Comparison of ENCODE assay signal across 8 mouse cellular contexts in the genomic region with DNA sequence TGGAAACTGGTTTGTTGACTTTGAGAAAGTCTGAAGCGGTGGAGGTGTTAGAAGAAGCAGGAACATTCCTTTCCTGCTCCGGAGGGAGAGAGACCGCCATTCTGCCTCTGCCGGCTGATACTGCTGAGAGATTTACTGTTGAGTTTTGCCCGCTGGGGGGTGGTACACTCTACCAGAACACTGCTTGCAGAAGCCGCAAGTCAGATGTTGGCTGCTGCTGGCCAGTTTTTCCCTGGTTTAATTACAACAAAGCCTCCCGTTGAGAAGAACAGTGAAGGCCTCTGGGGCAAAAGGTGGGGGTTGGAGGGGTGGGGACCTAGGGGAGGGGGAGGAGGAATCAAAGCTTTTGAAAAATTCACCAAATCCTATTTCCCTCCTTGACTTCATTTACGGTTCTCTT. TPM values are rescaled to one million over a fixed set of nuclear protein-coding genes. Genes with fewer than 3 reads are reported as not detected.
DNase-seq lines count a peak whose midpoint lies in the region; ATAC-seq and TF ChIP-seq lines count a peak whose summit lies in the region.

No protein-coding gene starts in this region.

- peak overlapping the region; percentile 42 for H3K4me3 ChIP-seq in embryonic facial prominence, embryonic 15.5 days (replicated peaks)
- peak overlapping the region; percentile 76 for H3K4me3 ChIP-seq in heart, embryonic 13.5 days
- H3K4me3 ChIP-seq in kidney, postnatal 0 days (replicated peaks; ENCODE audit: low read depth, low read length) = peak overlapping the region; percentile 17
- H3K4me3 ChIP-seq in limb, embryonic 15.5 days = peak overlapping the region; percentile 33
- peak overlapping the region; percentile 22 for H3K4me3 ChIP-seq in neural tube, embryonic 12.5 days

- TF ChIP-seq CTCF in kidney, postnatal 0 days (IDR thresholded peaks at IDR 0.05; ENCODE audit: low read depth) = peak; percentile 77

- peak; percentile 61; the same call in 1 of the 2 replicates for ATAC-seq in embryonic facial prominence, embryonic 15.5 days (ENCODE audit: insufficient number of reproducible peaks, low FRiP score, low TSS enrichment, low read depth)
- no peak for ATAC-seq in heart, embryonic 13.5 days (ENCODE audit: extremely low read depth, insufficient number of reproducible peaks, low FRiP score, low TSS enrichment)
- no peak for ATAC-seq in kidney, postnatal 0 days (replicated peaks; ENCODE audit: low FRiP score, low read depth)
- no peak for ATAC-seq in limb, embryonic 15.5 days (ENCODE audit: insufficient number of reproducible peaks, low FRiP score, low TSS enrichment, low read depth)
- ATAC-seq in neural tube, embryonic 12.5 days (ENCODE audit: low FRiP score, low read depth) = peak; percentile 53

- H3K27ac ChIP-seq in embryonic facial prominence, embryonic 15.5 days (replicated peaks) = peak overlapping the region; percentile 48
- 0 out of 2 replicates have a peak overlapping the region, but pooled peaks have one; percentile 25 for H3K27ac ChIP-seq in heart, embryonic 13.5 days (replicated peaks)
- H3K27ac ChIP-seq in kidney, postnatal 0 days = no peak overlapping the region
- no peak overlapping the region; the same call in 1 of the 2 replicates for H3K27ac ChIP-seq in limb, embryonic 15.5 days
- H3K27ac ChIP-seq in neural tube, embryonic 12.5 days = no peak overlapping the region

- H3K4me2 ChIP-seq in embryonic facial prominence, embryonic 15.5 days (replicated peaks) = peak overlapping the region; percentile 44
- peak overlapping the region; percentile 75 for H3K4me2 ChIP-seq in heart, embryonic 13.5 days
- H3K4me2 ChIP-seq in kidney, postnatal 0 days (ENCODE audit: low read length) = peak overlapping the region; percentile 29
- peak overlapping the region; percentile 43 for H3K4me2 ChIP-seq in limb, embryonic 15.5 days
- H3K4me2 ChIP-seq in neural tube, embryonic 12.5 days (replicated peaks) = peak overlapping the region; percentile 62

- DNase-seq in ovary, adult 18-20 months (ENCODE audit: low spot score) = peak; percentile 30
- no peak for DNase-seq in ovary, postnatal 10 days (ENCODE audit: low spot score)
- DNase-seq in kidney, postnatal 0 days (ENCODE audit: low spot score) = peak; percentile 91
- DNase-seq in urinary bladder, postnatal 36 days (ENCODE audit: low spot score in 2 of 2) = peak; percentile 56 to 62

- H3K9me3 ChIP-seq in embryonic facial prominence, embryonic 15.5 days (replicated peaks) = no peaks in the 10 kb centered on the region
- H3K9me3 ChIP-seq in heart, embryonic 13.5 days = no peaks in the 10 kb centered on the region
- H3K9me3 ChIP-seq in kidney, postnatal 0 days (replicated peaks; ENCODE audit: low read length) = no peaks in the 10 kb centered on the region
- H3K9me3 ChIP-seq in limb, embryonic 15.5 days = no peaks in the 10 kb centered on the region
- no peaks in the 10 kb centered on the region for H3K9me3 ChIP-seq in neural tube, embryonic 12.5 days

- peaks cover 19% of the 10 kb centered on the region for H3K4me1 ChIP-seq in embryonic facial prominence, embryonic 15.5 days
- peaks cover 42% of the 10 kb centered on the region for H3K4me1 ChIP-seq in heart, embryonic 13.5 days
- H3K4me1 ChIP-seq in kidney, postnatal 0 days (replicated peaks; ENCODE audit: insufficient read depth, low read length) = peaks cover 3% of the 10 kb centered on the region; the same call in 1 of the 2 replicates
- H3K4me1 ChIP-seq in limb, embryonic 15.5 days = peaks cover 16% of the 10 kb centered on the region
- H3K4me1 ChIP-seq in neural tube, embryonic 12.5 days = peaks cover 17% of the 10 kb centered on the region

- WGBS in embryonic facial prominence, embryonic 15.5 days = 2% methylated on average over 8 of the region's 8 CpGs
- 3% methylated on average over 8 of the region's 8 CpGs for WGBS in heart, embryonic 13.5 days
- WGBS in kidney, postnatal 0 days = 3% methylated on average over 8 of the region's 8 CpGs
- 2% methylated on average over 8 of the region's 8 CpGs for WGBS in limb, embryonic 15.5 days
- under 1% methylated on average over 8 of the region's 8 CpGs for WGBS in neural tube, embryonic 12.5 days

- no peaks in the 10 kb centered on the region for H3K27me3 ChIP-seq in embryonic facial prominence, embryonic 15.5 days
- H3K27me3 ChIP-seq in heart, embryonic 13.5 days (replicated peaks) = no peaks in the 10 kb centered on the region
- H3K27me3 ChIP-seq in kidney, postnatal 0 days (ENCODE audit: insufficient read depth, low read length) = no peaks in the 10 kb centered on the region
- no peaks in the 10 kb centered on the region for H3K27me3 ChIP-seq in limb, embryonic 15.5 days
- H3K27me3 ChIP-seq in neural tube, embryonic 12.5 days (replicated peaks) = no peaks in the 10 kb centered on the region

- no peaks in the 10 kb centered on the region for H3K36me3 ChIP-seq in embryonic facial prominence, embryonic 15.5 days
- H3K36me3 ChIP-seq in heart, embryonic 13.5 days = no peaks in the 10 kb centered on the region
- no peaks in the 10 kb centered on the region for H3K36me3 ChIP-seq in kidney, postnatal 0 days (ENCODE audit: insufficient read depth, low read length)
- no peaks in the 10 kb centered on the region for H3K36me3 ChIP-seq in limb, embryonic 15.5 days
- no peaks in the 10 kb centered on the region for H3K36me3 ChIP-seq in neural tube, embryonic 12.5 days

- H3K9ac ChIP-seq in embryonic facial prominence, embryonic 15.5 days = 0 out of 2 replicates have a peak overlapping the region, but pooled peaks have one; percentile 9
- peak overlapping the region; percentile 78 for H3K9ac ChIP-seq in heart, embryonic 13.5 days
- H3K9ac ChIP-seq in kidney, postnatal 0 days (ENCODE audit: low read depth, low read length) = no peak overlapping the region
- H3K9ac ChIP-seq in limb, embryonic 15.5 days = no peak overlapping the region
- H3K9ac ChIP-seq in neural tube, embryonic 12.5 days = no peak overlapping the region; the same call in 1 of the 2 replicates

RNA-seq across cellular contexts. Expression of a gene that starts 3.0 kb away (rescaled TPM):
- 53.9 and 60.5 TPM in 2 replicates for polyA plus RNA-seq in embryonic facial prominence, embryonic 15.5 days (2015; fragmentation: Nextera tagmentation; extraction: Ambion mirVana)
- 22.0 and 22.6 TPM in 2 replicates for polyA plus RNA-seq in heart, embryonic 13.5 days (2015; fragmentation: Nextera tagmentation; extraction: Ambion mirVana)
- polyA plus RNA-seq in kidney, postnatal 0 days (2015; fragmentation: Nextera tagmentation; extraction: Ambion mirVana) = 17.3 and 18.2 TPM in 2 replicates
- 36.9 and 41.4 TPM in 2 replicates for polyA plus RNA-seq in limb, embryonic 15.5 days (2015; fragmentation: Nextera tagmentation; extraction: Ambion mirVana)
- 33.6 and 35.2 TPM in 2 replicates for polyA plus RNA-seq in neural tube, embryonic 12.5 days (2016; fragmentation: Nextera tagmentation; extraction: Ambion mirVana)

Comparison
In these comparisons a context has a peak if more than half of its experiments do, and no peak if none do; other contexts are left out.
1. ATAC-seq: peak in embryonic facial prominence, embryonic 15.5 days (single experiment) and neural tube, embryonic 12.5 days (single experiment); none in heart, embryonic 13.5 days (single experiment), kidney, postnatal 0 days (single experiment) and limb, embryonic 15.5 days (single experiment).
2. H3K27ac ChIP-seq: peak in embryonic facial prominence, embryonic 15.5 days (single experiment) and heart, embryonic 13.5 days (single experiment); none in kidney, postnatal 0 days (single experiment), limb, embryonic 15.5 days (single experiment) and neural tube, embryonic 12.5 days (single experiment).
3. H3K4me3 ChIP-seq: peak in every context shown above with its lines; median percentile 76 in heart, embryonic 13.5 days; 42 in embryonic facial prominence, embryonic 15.5 days; 33 in limb, embryonic 15.5 days; 22 in neural tube, embryonic 12.5 days; 17 in kidney, postnatal 0 days.
4. H3K9ac ChIP-seq: peak in embryonic facial prominence, embryonic 15.5 days (single experiment) and heart, embryonic 13.5 days (single experiment); none in kidney, postnatal 0 days (single experiment), limb, embryonic 15.5 days (single experiment) and neural tube, embryonic 12.5 days (single experiment).
5. Peak in every context shown above with its lines, with median percentiles within 50 percentile points of each other: H3K4me2 ChIP-seq.